Mouse (Mus musculus) kidney, postnatal 0 days (tissue): Measurements from ENCODE around the gene Sv2c. TPM values are rescaled to one million over a fixed set of nuclear protein-coding genes. Genes with fewer than 3 reads are reported as not detected.
"Not testable (repeated sequence)": the region's sequence is repeated elsewhere in the genome, so short reads cannot be mapped to it uniquely, and the experiment has no call there.

Experiments used
- ATAC-seq: fragments of 200-750 bp; cut with Nextera tagmentation; replicated peaks from 2 replicates; pipeline ENCODE4 v1.8.0; 2017; ENCODE audit warnings: low read depth, moderate number of reproducible peaks, moderate TSS enrichment, moderate library complexity; ENCODE audit not compliant: low FRiP score
- DNase-seq: peaks from one replicate; pipeline ENCODE4 v3.0.0-alpha.2; 2016; ENCODE audit warnings: low spot score
- H3K27ac ChIP-seq: fragments of 300-500 bp; sonication (generic); 2 replicates; pipeline ENCODE4 v1.5.1; 2014; ENCODE audit warnings: mild to moderate bottlenecking
- H3K27me3 ChIP-seq: fragments of 300-500 bp; sonication (generic); 2 replicates; pipeline ENCODE4 v1.6.1; 2014; ENCODE audit warnings: low read length, mixed read lengths; ENCODE audit not compliant: insufficient read depth
- H3K36me3 ChIP-seq: fragments of 300-500 bp; sonication (generic); 2 replicates; pipeline ENCODE4 v1.6.1; 2014; ENCODE audit warnings: low read length, mixed read lengths; ENCODE audit not compliant: insufficient read depth
- H3K4me1 ChIP-seq: fragments of 300-500 bp; sonication (generic); replicated peaks from 2 replicates; pipeline ENCODE4 v1.6.1; 2014; ENCODE audit warnings: antibody characterized with exemption, low read length, mixed read lengths; ENCODE audit not compliant: insufficient read depth
- H3K4me2 ChIP-seq: fragments of 300-500 bp; sonication (generic); 2 replicates; pipeline ENCODE4 v1.6.1; 2014; ENCODE audit warnings: mild to moderate bottlenecking, low read length, moderate library complexity, mixed read lengths
- H3K4me3 ChIP-seq: fragments of 300-500 bp; sonication (generic); replicated peaks from 2 replicates; pipeline ENCODE4 v1.5.1; 2014; ENCODE audit warnings: low read depth, low read length
- H3K9ac ChIP-seq: fragments of 300-500 bp; sonication (generic); 2 replicates; pipeline ENCODE4 v1.6.1; 2014; ENCODE audit warnings: low read depth, low read length
- H3K9me3 ChIP-seq: fragments of 300-500 bp; sonication (generic); replicated peaks from 2 replicates; pipeline ENCODE4 v1.6.1; 2016; ENCODE audit warnings: low read length, inconsistent platforms, mixed read lengths
- CTCF ChIP-seq: IDR thresholded peaks from 2 replicates; pipeline ENCODE4 v1.5.1; 2016; ENCODE audit warnings: antibody characterized with exemption, low read depth, mild to moderate bottlenecking, moderate library complexity
- WGBS: fragments of 180-500 bp; shearing (Covaris S2); extraction: QIAGEN DNeasy Blood & Tissue Kit; methylation state at CpG from one replicate; pipeline ENCODE4 v1.1.7; 2014; 5-methylcytosine and 5-hydroxymethylcytosine counted together
- polyA plus RNA-seq: library from polyadenylated mRNA; unstranded; fragments of >200 nt; fragmentation: Nextera tagmentation; extraction: Ambion mirVana; gene quantifications from 2 replicates; pipeline ENCODE4 v1.2.1, GENCODE M21; 2015

Gene Sv2c
- polyA plus RNA-seq, 1 experiment from 2014 or later = 0.39 TPM

DNA sequence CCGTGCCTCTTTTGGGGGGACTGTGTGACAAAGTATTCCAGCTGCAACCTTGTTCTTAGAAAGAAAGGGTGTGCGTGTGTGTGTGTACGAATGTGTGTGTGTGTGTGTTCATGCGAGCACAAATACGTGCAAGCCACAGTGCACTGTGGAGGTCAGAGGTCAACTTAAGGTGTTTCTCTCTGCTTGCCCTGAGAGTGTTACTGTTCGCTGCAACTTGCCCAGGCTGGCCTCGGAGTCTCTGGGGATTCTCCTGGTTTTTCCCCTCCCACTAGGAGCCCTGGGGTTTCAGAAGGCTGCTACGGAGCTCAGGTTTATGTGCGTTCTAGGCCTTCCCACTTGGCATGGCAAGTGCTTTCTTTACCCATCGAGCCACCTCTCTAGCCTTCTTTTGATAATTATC lies 157.2 kb downstream of the Sv2c start:
- Histone ChIP-seq H3K27me3 (no peaks in the 10 kb centered on the region), H3K4me1 (no peaks in the 10 kb centered on the region), H3K9me3 (no peaks in the 10 kb centered on the region), H3K4me2 (no peak overlapping the region), H3K27ac (no peak overlapping the region), H3K4me3 (no peak overlapping the region), H3K36me3 (no peaks in the 10 kb centered on the region), H3K9ac (no peak overlapping the region)
- DNase-seq (no peak), ATAC-seq (no peak)
- 85% methylated on average over 10 of the region's 10 CpGs for WGBS
- no peak for TF ChIP-seq CTCF

DNA sequence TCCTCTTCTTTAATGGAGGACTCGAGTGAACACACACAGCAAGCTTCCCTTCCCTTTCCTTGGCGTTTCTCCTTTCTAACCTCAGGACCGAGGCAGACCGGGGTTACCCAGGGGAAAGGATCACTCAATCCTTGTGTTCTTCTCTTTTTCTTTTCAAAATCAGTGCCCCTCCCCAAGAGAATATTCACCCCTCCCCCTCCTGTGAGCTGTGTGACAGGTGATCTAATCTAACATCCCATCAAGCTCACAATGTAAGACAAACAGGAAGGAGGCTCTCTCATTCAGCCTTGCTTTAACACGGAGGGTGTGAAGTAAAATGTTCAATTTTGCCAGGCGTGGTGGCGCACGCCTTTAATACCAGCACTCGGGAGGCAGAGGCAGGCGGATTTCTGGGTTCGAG lies 158.3 kb downstream of the Sv2c start:
- no peak overlapping the region for H3K27ac ChIP-seq
- no peaks in the 10 kb centered on the region for H3K36me3 ChIP-seq
- H3K9ac ChIP-seq = no peak overlapping the region
- no peak for TF ChIP-seq CTCF
- H3K4me1 ChIP-seq = no peaks in the 10 kb centered on the region
- WGBS = 90% methylated on average over 11 of the region's 11 CpGs
- no peak overlapping the region for H3K4me2 ChIP-seq
- no peaks in the 10 kb centered on the region for H3K9me3 ChIP-seq
- ATAC-seq = no peak
- no peak overlapping the region for H3K4me3 ChIP-seq
- DNase-seq = no peak
- H3K27me3 ChIP-seq = no peaks in the 10 kb centered on the region

DNA sequence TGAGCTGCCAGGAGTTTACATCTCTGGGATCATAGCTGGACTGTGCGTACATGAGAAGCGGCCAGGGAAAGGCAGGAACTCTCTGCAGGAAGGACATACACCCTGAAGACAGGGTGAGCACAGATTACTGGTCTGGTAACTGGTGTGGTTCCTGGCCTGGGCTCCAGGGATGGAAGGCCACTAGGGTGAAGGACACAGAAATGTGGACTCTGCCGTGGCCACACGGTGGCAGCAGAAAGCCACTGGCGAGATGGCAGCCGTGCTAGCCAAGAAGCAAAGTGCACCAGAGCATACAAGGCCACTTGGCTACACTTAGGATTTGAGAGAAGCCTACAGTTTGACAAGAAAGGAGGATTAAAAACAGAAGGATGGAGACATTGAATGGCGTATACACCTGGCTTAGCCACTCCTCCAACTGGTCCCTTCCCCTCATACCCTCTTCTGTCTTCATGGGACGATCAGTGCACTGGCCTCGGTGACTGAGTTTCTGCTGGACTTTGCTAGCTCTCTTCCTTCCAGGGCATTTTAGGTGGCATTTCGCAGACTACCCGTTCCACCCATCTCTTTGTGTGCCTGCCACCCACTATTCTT lies 158.9 kb downstream of the Sv2c start:
- TF ChIP-seq CTCF = peak; percentile 96
- no peak overlapping the region for H3K4me2 ChIP-seq
- no peak overlapping the region for H3K9ac ChIP-seq
- ATAC-seq (peak; percentile 81), DNase-seq (peak; percentile 78)
- WGBS = 49% methylated on average over 11 of the region's 11 CpGs
- H3K4me3 ChIP-seq = no peak overlapping the region
- no peaks in the 10 kb centered on the region for H3K9me3 ChIP-seq
- no peaks in the 10 kb centered on the region for H3K4me1 ChIP-seq
- H3K27me3 ChIP-seq = no peaks in the 10 kb centered on the region
- no peaks in the 10 kb centered on the region for H3K36me3 ChIP-seq
- H3K27ac ChIP-seq = no peak overlapping the region

DNA sequence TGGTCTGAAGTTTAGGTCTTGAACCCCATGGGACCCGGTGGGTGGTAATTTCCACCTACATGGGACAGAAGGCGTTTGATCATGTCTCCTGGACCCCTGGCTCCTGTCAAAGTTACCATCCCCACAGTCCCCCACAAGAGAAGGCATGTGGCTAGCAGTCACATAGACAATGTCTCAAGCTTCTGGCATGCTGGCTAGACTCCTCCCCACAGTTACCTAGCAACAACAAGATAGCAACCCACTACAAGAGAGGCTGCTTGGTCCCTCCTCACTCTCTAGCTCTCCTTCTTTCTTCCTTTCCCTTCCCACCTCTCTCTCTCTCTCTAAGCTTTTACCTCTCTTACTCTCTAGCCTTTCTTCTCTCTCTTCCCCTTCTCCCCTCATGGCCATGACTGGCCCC lies 164.3 kb downstream of the Sv2c start:
- not testable (repeated sequence) for H3K36me3 ChIP-seq, H3K27me3 ChIP-seq, H3K4me3 ChIP-seq, H3K4me2 ChIP-seq, H3K9me3 ChIP-seq, H3K9ac ChIP-seq, H3K27ac ChIP-seq, DNase-seq, ATAC-seq, H3K4me1 ChIP-seq
- 98% methylated on average over 2 of the region's 2 CpGs for WGBS

DNA sequence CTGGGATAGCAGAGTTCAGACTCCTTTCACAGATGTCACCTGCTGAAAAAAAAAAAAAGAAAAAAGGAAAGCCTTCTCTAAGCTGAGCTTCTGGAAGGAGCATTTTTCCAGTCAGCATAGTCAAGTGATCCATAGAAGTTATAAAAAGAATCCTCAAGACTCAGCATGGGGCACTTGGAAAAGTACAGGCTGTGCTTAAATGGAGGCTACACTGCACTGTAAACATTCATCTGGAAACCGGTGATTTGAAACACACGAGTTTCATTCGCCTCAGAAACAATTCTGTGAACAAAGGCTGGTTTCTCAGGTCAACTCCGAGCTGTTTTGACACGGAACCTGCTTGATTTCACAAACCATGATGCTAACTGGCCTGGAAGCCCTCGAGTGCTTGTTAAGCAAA lies 165.6 kb downstream of the Sv2c start:
- Histone ChIP-seq H3K27ac (no peak overlapping the region), H3K9ac (no peak overlapping the region), H3K4me1 (no peaks in the 10 kb centered on the region), H3K4me2 (no peak overlapping the region), H3K27me3 (no peaks in the 10 kb centered on the region), H3K4me3 (no peak overlapping the region), H3K36me3 (no peaks in the 10 kb centered on the region), H3K9me3 (no peaks in the 10 kb centered on the region)
- DNase-seq = no peak
- no peak for TF ChIP-seq CTCF
- ATAC-seq = no peak
- WGBS = 73% methylated on average over 6 of the region's 6 CpGs

DNA sequence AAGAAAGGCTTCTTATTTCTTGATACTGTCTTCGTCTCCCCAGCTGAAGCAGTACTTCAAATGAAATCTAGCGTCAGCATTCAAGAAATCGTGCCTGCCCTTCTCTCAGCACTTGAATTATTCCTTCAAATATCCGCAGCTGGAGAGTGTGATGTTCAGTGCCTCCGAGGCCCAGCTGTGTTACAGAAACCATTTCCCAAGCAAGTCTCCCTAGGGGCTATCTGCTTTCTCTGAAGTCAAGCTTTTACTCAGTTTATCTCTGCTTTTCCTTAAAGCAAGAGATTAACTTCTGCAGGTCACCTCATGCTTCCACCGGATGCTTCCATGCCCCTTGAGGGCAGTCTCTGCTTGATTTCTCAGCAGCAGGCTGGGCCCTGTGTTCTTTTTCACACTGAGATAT lies 166.8 kb downstream of the Sv2c start:
- no peak for DNase-seq
- H3K9me3 ChIP-seq = no peaks in the 10 kb centered on the region
- TF ChIP-seq CTCF = no peak
- H3K27ac ChIP-seq = no peak overlapping the region
- 70% methylated on average over 6 of the region's 6 CpGs for WGBS
- no peak for ATAC-seq
- no peaks in the 10 kb centered on the region for H3K27me3 ChIP-seq
- no peaks in the 10 kb centered on the region for H3K4me1 ChIP-seq
- H3K4me2 ChIP-seq = no peak overlapping the region
- no peak overlapping the region for H3K9ac ChIP-seq
- no peaks in the 10 kb centered on the region for H3K36me3 ChIP-seq
- H3K4me3 ChIP-seq = no peak overlapping the region

DNA sequence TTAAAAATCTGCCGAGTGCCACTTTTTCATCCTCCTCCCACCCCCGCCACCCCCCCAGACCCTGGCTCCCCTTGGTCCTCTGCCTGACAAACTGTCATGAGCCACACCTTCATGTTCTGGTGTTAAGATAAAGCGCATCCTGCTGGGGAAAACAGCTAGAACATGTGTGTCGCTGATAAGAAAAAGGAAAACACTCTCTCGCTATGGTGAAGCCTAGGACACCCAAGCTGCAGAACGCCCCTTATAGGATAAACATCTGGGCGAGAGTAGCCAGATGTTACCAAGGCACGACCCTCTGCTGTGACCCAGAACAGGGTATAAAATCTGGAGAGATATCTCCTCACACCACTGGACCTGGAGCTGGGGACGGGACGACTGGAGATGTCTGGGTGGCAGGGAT lies 167.2 kb downstream of the Sv2c start:
- no peak overlapping the region for H3K27ac ChIP-seq
- no peak for TF ChIP-seq CTCF
- H3K36me3 ChIP-seq = no peaks in the 10 kb centered on the region
- ATAC-seq (no peak), DNase-seq (no peak)
- H3K4me3 ChIP-seq = no peak overlapping the region
- H3K27me3 ChIP-seq = no peaks in the 10 kb centered on the region
- WGBS = 65% methylated on average over 10 of the region's 10 CpGs
- H3K4me1 ChIP-seq = peaks cover under 1% of the 10 kb centered on the region; the same call in 1 of the 2 replicates
- no peak overlapping the region for H3K9ac ChIP-seq
- no peak overlapping the region for H3K4me2 ChIP-seq
- no peaks in the 10 kb centered on the region for H3K9me3 ChIP-seq
